Mouse (Mus musculus): ENCODE results near the gene D3Ertd254e.
"Not testable (repeated sequence)": the region's sequence is repeated elsewhere in the genome, so short reads cannot be mapped to it uniquely, and the experiment has no call there.

The D3Ertd254e gene
- long read RNA-seq, experiment 1, full-length matches to known transcripts = 3 of 3 reads
- long read RNA-seq, experiment 1, partial matches to known transcripts = 0 of 3 reads
- long read RNA-seq, experiment 1, other reads (novel, unspliced or antisense) = 0 of 3 reads
- long read RNA-seq, experiment 2, full-length matches to known transcripts = 7 of 9 reads
- long read RNA-seq, experiment 2, partial matches to known transcripts = 0 of 9 reads
- long read RNA-seq, experiment 2, other reads (novel, unspliced or antisense) = 2 of 9 reads

GRCm38 (mm10) chr3:36150934-36151686 lies at the start of gene D3Ertd254e:
Gene D3Ertd254e, plus strand, starts transcription at chr3:36151017.
- intact Hi-C loops (cut with DNase I) = no loop called here

DNA sequence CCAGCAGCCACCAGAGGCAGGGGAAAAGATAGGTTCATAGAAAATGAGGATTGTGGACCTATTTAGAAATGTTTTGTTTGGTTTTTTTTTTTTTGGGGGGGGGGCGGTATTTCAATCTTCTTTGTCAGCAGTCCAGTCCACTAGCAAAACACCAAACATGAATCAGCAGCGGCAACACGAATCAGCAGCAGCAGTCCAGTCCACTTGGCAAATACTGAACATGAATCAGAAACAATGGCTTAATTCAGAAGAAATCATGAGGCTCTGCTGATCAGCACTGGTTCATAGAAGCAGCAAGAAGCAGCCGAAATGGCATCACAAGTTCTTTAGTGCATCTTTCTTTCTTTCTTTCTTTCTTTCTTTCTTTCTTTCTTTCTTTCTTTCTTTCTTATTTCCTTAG lies 34.7 kb upstream of the D3Ertd254e start:
- intact Hi-C loops (cut with DNase I) = no loop called here

DNA sequence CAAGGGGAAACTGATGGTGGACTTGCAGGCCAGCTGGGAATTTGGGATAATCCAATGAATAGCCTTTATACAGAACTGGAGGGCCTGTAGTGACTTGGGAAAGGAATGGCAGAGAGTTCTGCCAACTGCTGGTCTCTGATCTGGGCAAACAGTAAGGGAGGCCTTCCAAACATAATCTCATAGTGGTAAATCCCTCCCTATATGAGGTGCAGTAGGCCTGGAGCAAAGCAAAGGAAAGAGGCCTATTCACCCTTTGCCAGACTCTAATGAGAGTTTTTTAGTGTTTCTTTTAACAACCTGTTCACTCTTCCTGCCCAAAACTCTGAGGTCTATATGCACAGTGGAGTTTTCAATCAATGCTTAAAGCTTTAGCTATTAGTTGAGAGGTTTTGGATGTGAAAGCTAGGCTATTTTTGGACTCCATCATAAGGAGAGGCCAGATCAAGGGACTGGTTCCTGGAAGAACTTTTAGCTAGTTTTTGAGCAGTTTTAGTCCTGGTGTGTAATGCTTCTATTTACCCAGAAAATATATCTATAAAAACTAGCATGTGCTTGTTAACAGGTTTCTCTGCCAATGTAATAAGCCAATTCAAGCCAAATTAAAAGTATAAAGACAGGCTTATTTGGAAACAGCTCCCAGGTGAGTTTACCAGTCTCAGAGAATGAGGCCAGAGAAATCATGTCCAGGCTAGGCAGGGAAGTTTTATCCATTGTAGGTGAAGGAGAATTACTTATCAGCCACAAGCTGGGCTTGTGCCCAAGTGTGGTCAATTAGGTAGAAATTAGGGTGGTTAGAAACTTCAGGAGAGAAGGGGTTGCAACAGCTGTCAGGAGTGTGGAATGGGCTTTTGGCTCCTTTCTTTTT lies 30.9 kb upstream of the D3Ertd254e start:
- intact Hi-C loops (cut with DNase I) = no loop called here

- intact Hi-C loops (cut with DNase I) = not testable (repeated sequence)
Observed at GRCm38 (mm10) chr3:36126176-36126575, 24.6 kb upstream of the D3Ertd254e start.

GRCm38 (mm10) chr3:36136152-36136551 lies 14.7 kb upstream of the D3Ertd254e start:
- intact Hi-C loops (cut with DNase I) = loop anchor here (5.0 to 10.0 kb wide), 2 partner anchors 161 to 449 kb away; no protein-coding TSS in a partner anchor

- intact Hi-C loops (cut with DNase I) = loop anchor here (5.0 to 10.0 kb wide), 2 partner anchors 163 to 450 kb away; no protein-coding TSS in a partner anchor
Observed at GRCm38 (mm10) chr3:36137560-36137959, 13.3 kb upstream of the D3Ertd254e start.

DNA sequence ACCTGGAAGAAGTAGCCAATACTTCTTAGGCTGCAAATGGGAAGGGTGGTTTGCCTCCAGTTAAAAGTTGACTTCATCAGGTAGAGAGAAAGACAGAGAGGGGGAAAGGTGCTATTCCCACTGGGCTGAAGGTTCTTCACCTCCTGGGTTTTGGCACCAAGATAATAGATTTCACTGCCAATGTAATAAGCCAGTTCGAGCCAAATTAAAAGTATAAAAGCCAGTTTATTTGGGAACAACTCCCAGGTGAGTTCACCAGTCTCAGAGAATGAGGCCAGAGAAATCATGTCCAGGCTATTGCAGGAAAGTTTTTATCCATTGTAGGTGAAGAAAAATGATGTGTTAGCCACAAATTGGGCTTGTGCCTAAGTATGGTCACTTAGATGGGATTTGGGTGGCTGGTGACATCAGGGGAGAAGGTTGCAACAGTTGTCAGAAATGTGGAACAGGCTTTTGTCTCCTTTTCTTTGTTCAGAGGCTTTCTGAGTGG lies 12.6 kb upstream of the D3Ertd254e start:
- intact Hi-C loops (cut with DNase I) = loop anchor here (5.0 to 10.0 kb wide), 2 partner anchors 163 to 451 kb away; no protein-coding TSS in a partner anchor

DNA sequence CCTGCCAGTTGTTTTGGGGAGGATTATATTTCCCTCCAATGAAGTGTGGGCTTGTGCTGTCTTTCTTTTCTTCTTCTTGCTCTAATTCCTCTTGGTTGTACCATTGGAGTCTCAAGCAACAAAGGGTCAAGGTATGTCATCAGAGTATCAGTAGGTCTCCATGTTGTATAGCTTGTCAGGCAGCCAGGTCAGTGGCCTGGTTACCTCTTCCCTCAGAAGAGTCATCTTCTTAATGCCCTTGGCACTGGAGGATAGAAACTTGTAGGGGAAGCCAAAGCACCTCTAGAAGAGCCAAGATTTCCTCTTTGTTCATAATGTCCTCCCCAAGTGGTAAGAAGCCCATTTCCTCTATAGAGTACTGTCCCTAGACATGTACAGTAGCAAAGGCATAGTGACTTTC lies 11.8 kb upstream of the D3Ertd254e start:
- intact Hi-C loops (cut with DNase I) = loop anchor here (5.0 to 10.0 kb wide), 2 partner anchors 164 to 452 kb away; no protein-coding TSS in a partner anchor

- intact Hi-C loops (cut with DNase I) = no loop called here
Observed at GRCm38 (mm10) chr3:36150537-36150933, 282 bp upstream of the D3Ertd254e start.

DNA sequence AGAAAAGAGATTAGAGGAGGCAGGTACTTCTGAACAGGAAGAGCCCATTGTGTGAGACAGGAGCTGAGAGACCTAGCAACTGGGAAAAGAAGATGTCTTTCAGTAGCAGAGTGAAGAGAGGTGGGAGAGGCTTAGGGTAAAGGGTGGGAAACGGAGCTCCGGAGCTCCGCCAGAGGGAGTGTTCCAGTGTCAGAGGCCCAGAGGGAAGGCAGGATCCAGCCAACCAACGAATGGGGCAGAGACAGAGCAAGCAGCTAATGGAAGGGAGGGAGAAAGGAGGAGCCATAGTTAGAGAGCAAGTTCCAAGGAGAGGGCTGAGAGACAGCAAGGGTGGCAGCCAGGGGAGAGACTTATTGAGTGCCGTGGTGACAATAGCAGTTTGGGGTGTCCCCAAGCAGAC lies 4.5 kb downstream of the D3Ertd254e start:
- intact Hi-C loops (cut with DNase I) = no loop called here

- intact Hi-C loops (cut with DNase I) = no loop called here
Observed at GRCm38 (mm10) chr3:36170670-36171210, 19.9 kb downstream of the D3Ertd254e start.

DNA sequence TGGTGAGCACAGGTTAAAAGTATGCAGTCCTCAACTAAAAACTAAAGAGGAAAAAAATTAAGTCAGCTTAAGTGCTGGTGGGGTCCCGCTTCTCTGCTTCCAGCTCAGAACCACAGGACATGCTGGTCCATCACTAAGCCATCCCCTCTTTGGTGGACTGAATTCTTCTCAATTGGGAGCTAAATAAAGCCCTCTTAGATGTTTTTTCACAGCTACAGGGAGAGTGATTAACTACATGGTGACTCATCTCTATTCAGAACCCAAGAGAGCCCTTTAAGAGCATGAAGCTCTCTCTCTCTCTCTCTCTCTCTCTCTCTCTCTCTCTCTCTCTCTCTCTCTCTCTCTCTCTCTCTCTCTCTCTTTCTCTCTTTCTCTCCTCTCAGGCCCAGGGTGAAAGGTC lies 20.5 kb downstream of the D3Ertd254e start:
- intact Hi-C loops (cut with DNase I) = no loop called here

- intact Hi-C loops (cut with DNase I) = no loop called here
Observed at GRCm38 (mm10) chr3:36173761-36174160, 22.9 kb downstream of the D3Ertd254e start.

DNA sequence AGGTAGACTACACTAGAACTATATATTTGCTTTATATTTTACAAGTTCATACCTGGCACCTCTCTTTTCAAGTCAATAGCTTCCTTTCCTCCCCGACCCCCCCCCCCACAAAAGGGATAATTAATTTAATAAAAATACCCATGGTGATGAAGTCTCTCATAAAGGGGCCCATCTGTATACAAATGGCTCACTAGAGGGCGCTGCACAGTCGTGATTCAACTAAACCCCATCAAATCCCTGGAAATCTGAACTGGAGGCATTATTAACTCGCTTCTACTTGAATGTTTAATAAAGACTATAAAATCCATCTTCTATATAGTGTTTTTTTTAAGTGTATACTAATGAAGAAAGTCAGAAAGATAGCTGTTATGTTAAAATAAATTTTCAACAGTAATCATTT lies 30.7 kb downstream of the D3Ertd254e start:
- intact Hi-C loops (cut with DNase I) = loop anchor here (2.0 to 10.0 kb wide), 2 partner anchors 259 to 313 kb away; no protein-coding TSS in a partner anchor

DNA sequence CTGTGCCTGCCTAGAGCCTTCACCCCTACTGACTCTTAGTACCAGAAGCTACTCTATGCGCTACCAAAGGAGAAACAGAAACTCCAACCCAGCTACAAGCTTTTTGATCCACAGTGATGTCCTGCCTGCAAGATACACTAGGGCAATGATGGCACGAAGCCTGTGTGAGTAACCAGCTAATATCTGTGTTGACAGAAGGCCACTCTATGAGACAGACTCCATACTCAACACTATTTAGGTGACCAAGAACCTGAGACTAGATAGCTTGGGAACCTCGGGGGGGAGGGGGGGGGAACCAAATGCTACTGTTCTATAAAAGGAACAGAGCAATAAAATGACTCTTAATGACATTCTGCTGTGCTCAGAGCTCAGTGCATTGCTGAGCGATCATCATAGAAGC lies 35.7 kb downstream of the D3Ertd254e start:
- intact Hi-C loops (cut with DNase I) = loop anchor here (10.0 kb wide), 1 partner anchor 308 kb away; no protein-coding TSS in a partner anchor

- intact Hi-C loops (cut with DNase I) = loop anchor here (10.0 kb wide), 1 partner anchor 306 kb away; no protein-coding TSS in a partner anchor
Observed at GRCm38 (mm10) chr3:36189243-36189642, 38.4 kb downstream of the D3Ertd254e start.

- intact Hi-C loops (cut with DNase I) = no loop called here
Observed at GRCm38 (mm10) chr3:36201098-36201497, 50.3 kb downstream of the D3Ertd254e start.

DNA sequence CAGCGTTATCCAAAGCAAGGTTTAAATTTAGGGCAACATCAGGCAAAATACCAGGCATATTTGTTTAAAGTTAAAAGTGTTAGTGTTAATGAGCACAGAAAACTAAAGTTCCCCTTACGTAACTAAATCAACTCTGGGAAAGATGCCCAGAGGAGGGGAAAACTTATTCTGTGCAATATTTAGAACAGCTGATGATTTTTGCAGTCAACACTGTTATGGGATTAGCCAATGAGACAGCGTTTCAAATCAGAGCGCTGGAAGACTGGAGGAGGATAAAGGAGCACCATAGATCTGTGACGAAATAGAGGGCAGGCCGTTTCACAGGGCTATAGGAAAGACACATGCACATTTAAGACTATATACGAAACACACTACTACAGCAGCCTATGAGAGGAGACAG lies 52.1 kb downstream of the D3Ertd254e start:
- intact Hi-C loops (cut with DNase I) = no loop called here

- intact Hi-C loops (cut with DNase I) = no loop called here
Observed at GRCm38 (mm10) chr3:36207520-36208264, 56.9 kb downstream of the D3Ertd254e start.

All from adrenal gland (tissue).